Mouse (Mus musculus) cerebellum, adult 8-10 months (tissue): ENCODE measurements at regions not wholly inside any gene's neighbourhood (a gene's known extent, or its start where the extent isn't known, plus 50 kb on each side); places are given as distances from the start of the nearest gene placed in this dataset.

Experiments
- DNase-seq: peaks from one replicate; pipeline ENCODE4 v3.0.0; 2022

GRCm38 (mm10) chr7:71648314-71648713 lies 297.0 kb upstream of the Gm10295 start:
- DNase-seq, result no peak

- DNase-seq, result no peak
Observed at GRCm38 (mm10) chr7:71646944-71647343, 295.7 kb upstream of the Gm10295 start.

- DNase-seq, result no peak
Observed at GRCm38 (mm10) chr7:71623048-71623447, 271.8 kb upstream of the Gm10295 start.

- no peak for DNase-seq
Observed at GRCm38 (mm10) chr7:71603159-71603558, 251.9 kb upstream of the Gm10295 start.

- no peak for DNase-seq
Observed at GRCm38 (mm10) chr7:71596780-71597179, 245.5 kb upstream of the Gm10295 start.

- no peak for DNase-seq
Observed at GRCm38 (mm10) chr7:71587626-71588025, 236.3 kb upstream of the Gm10295 start.

GRCm38 (mm10) chr7:71583443-71584055 lies 232.3 kb upstream of the Gm10295 start:
- DNase-seq, result no peak

- no peak for DNase-seq
Observed at GRCm38 (mm10) chr7:71581746-71582145, 230.5 kb upstream of the Gm10295 start.

GRCm38 (mm10) chr7:71560296-71560936 lies 209.1 kb upstream of the Gm10295 start:
- no peak for DNase-seq

- peak; percentile 48 for DNase-seq
Observed at GRCm38 (mm10) chr7:71556473-71556872, 205.2 kb upstream of the Gm10295 start.

- DNase-seq, result peak; percentile 45
Observed at GRCm38 (mm10) chr7:71555476-71555875, 204.2 kb upstream of the Gm10295 start.

GRCm38 (mm10) chr7:71546606-71547213 lies 195.4 kb upstream of the Gm10295 start:
- DNase-seq, result no peak

GRCm38 (mm10) chr7:71541467-71541866 lies 190.2 kb upstream of the Gm10295 start:
- DNase-seq, result no peak

GRCm38 (mm10) chr7:71533109-71533508 lies 181.8 kb upstream of the Gm10295 start:
- no peak for DNase-seq

GRCm38 (mm10) chr7:71531496-71531895 lies 180.2 kb upstream of the Gm10295 start:
- DNase-seq, result no peak

GRCm38 (mm10) chr7:71530922-71531321 lies 179.6 kb upstream of the Gm10295 start:
- no peak for DNase-seq

GRCm38 (mm10) chr7:71526152-71526551 lies 174.9 kb upstream of the Gm10295 start:
- no peak for DNase-seq

- no peak for DNase-seq
Observed at GRCm38 (mm10) chr7:71524577-71525126, 173.4 kb upstream of the Gm10295 start.

GRCm38 (mm10) chr7:71524119-71524518 lies 172.8 kb upstream of the Gm10295 start:
- DNase-seq, result no peak

- DNase-seq, result no peak
Observed at GRCm38 (mm10) chr7:71507379-71507778, 156.1 kb upstream of the Gm10295 start.

- DNase-seq, result no peak
Observed at GRCm38 (mm10) chr7:71500719-71501118, 149.4 kb upstream of the Gm10295 start.

- DNase-seq, result no peak
Observed at GRCm38 (mm10) chr7:71498123-71498522, 146.8 kb upstream of the Gm10295 start.

GRCm38 (mm10) chr7:71491128-71491527 lies 139.8 kb upstream of the Gm10295 start:
- DNase-seq, result no peak

- DNase-seq, result no peak
Observed at GRCm38 (mm10) chr7:71488016-71488650, 136.8 kb upstream of the Gm10295 start.
